Mouse (Mus musculus) CH12.LX (cell line): ENCODE measurements around the gene 1700067K01Rik.

Experiments
- CTCF ChIP-seq, 2 experiments: IDR thresholded peaks in 1 of 2; conservative IDR thresholded peaks in 1 of 2; 2 replicates each; pipeline ENCODE4 v1.5.1; 2011 to 2012; ENCODE audit warnings: low read depth in 2 of 2, low read length in 2 of 2, improper control_type of control experiment in 1 of 2, inconsistent platforms in 1 of 2, mild to moderate bottlenecking in 1 of 2, moderate library complexity in 1 of 2
- ELF1 ChIP-seq: IDR thresholded peaks from 2 replicates; pipeline ENCODE4 v1.6.1; 2014; ENCODE audit warnings: low read depth, mild to moderate bottlenecking, inconsistent platforms, low read length, improper control_type of control experiment
- EP300 ChIP-seq: IDR thresholded peaks from 2 replicates; pipeline ENCODE4 v1.6.1; 2011; ENCODE audit warnings: low read length, improper control_type of control experiment
- GABPA ChIP-seq: IDR thresholded peaks from 2 replicates; pipeline ENCODE4 v1.6.1; 2012; ENCODE audit warnings: low read depth, low read length, improper control_type of control experiment, inconsistent platforms; ENCODE audit not compliant: insufficient replicate concordance
- MAZ ChIP-seq: IDR thresholded peaks from 2 replicates; pipeline ENCODE4 v1.6.1; 2012; ENCODE audit warnings: low read depth, mild to moderate bottlenecking, inconsistent platforms, low read length, improper control_type of control experiment, moderate library complexity
- MEF2A ChIP-seq: IDR thresholded peaks from 2 replicates; pipeline ENCODE4 v1.6.1; 2014; ENCODE audit warnings: low read depth, mild to moderate bottlenecking, inconsistent platforms, low read length, improper control_type of control experiment, borderline replicate concordance
- PAX5 ChIP-seq: IDR thresholded peaks from 2 replicates; pipeline ENCODE4 v1.6.1; 2012; ENCODE audit warnings: low read length, inconsistent platforms, mixed read lengths
- POLR2A ChIP-seq: IDR thresholded peaks from 2 replicates; pipeline ENCODE4 v1.6.1; 2011; ENCODE audit warnings: low read depth, mild to moderate bottlenecking, improper control_type of control experiment, low read length
- SMC3 ChIP-seq: IDR thresholded peaks from 2 replicates; pipeline ENCODE4 v1.6.1; 2011; ENCODE audit warnings: low read depth, low read length, improper control_type of control experiment
- TBP ChIP-seq: conservative IDR thresholded peaks from 2 replicates; pipeline ENCODE4 v1.6.1; 2011; ENCODE audit warnings: low read depth, low read length, improper control_type of control experiment
- TCF12 ChIP-seq: IDR thresholded peaks from 2 replicates; pipeline ENCODE4 v1.6.1; 2014; ENCODE audit warnings: low read depth, mild to moderate bottlenecking, inconsistent platforms, low read length, improper control_type of control experiment
- UBTF ChIP-seq: IDR thresholded peaks from 2 replicates; pipeline ENCODE4 v1.6.1; 2012; ENCODE audit warnings: low read depth, mild to moderate bottlenecking, inconsistent platforms, low read length, improper control_type of control experiment, moderate library complexity
- USF2 ChIP-seq: conservative IDR thresholded peaks from 2 replicates; pipeline ENCODE4 v1.6.1; 2011; ENCODE audit warnings: low read depth, low read length, improper control_type of control experiment
- ZMIZ1 ChIP-seq: IDR thresholded peaks from 2 replicates; pipeline ENCODE4 v1.6.1; 2012; ENCODE audit warnings: low read depth, mild to moderate bottlenecking, inconsistent platforms, low read length, improper control_type of control experiment

DNA sequence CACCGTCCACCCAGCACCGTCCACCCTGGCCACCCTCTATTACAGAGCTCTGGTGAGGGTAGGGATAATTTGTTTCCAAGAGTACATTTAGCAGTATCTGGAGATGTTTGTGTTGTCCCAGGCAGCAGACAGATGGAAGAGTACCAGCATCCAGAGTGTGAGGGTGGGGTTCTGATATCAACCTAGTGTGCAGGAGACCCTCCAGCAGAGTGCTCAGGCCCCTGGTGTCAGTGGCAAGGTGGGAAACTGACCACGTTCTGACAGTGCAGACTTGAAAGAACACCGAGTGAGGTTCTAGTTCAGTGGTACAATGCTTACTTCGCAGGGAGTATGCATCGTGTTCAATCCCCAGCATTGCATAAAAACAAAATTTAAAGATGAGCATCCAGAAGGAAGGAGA lies 29.6 kb upstream of the 1700067K01Rik start:
- TF ChIP-seq MEF2A (no peak), SMC3 (no peak), MAZ (no peak), CTCF (conservative IDR thresholded peaks at IDR 0.05 in 1 of 2, IDR thresholded peaks at IDR 0.05 in 1 of 2; ENCODE audit: low read depth in 2 of 2, low read length in 2 of 2) (no peak), EP300 (no peak), POLR2A (no peak), PAX5 (no peak), TBP (no peak), ZMIZ1 (no peak), UBTF (no peak), GABPA (no peak), USF2 (no peak), TCF12 (no peak), ELF1 (no peak)
